Mouse (Mus musculus) A20 (cell line): ENCODE data around the gene Spsb1.

Experiments
- DNase-seq: peaks from one replicate; pipeline ENCODE4 v3.0.0-alpha.2; 2011; ENCODE audit warnings: low read depth, low spot score

The Spsb1 gene

DNA sequence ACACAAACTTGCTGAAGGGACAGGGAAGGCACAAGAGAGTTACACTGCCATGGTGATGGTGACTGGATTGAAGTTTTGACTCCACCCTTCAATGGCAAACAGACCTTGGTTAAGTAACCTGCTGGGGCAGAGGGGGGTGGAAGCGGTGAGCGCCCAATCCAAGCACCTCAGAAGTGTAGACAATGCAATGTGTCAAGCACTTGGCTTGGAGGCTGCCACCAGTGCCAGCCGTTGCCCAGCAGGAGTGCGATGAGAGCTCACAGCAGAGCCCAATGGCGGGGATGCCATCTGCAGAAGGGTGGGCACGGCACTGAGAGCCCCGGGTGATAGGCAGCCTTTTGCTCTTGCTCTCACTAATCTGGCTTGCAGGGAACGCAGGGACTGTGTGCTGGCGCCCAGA lies 2.6 kb downstream of the Spsb1 start:
- no peak for DNase-seq

DNA sequence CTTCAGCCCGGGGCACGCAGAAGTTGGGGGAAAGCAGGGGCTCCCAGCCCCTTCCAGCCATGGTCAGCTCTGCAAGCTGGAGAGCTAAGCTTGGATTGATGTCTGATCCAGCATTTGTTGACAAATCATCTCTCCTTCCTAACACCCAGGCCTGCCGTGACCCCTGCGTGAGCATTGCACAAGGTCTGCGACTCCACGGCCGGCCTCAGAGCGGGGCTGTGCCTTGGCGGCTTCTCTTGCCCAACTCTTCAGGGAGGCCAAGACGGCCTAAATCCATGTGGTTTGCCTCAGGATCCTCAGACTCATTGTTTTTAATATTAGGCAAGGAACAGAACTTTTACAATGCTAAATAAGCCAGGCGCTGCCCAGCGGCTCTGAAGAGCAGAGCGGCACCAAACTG lies 3.6 kb downstream of the Spsb1 start:
- no peak for DNase-seq

DNA sequence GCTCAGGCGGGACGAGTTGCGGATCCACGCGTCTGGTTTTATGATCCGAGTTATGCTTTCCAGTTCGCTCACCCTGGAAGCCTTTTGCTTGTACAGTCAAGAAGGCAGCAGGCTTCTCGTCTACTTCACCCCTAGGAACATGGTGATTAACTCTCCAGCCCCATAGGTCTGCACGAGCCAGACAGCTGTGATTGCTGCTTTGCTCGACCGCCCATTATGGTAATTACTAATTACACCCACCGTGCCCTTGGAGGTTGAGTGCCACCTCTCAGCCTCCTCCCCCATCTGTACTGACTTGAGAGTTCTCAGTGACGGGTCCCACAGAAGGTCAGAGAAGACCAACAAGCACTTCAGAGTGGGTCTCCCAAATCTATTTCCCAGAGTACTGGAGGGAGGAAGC lies 5.2 kb downstream of the Spsb1 start:
- no peak for DNase-seq

DNA sequence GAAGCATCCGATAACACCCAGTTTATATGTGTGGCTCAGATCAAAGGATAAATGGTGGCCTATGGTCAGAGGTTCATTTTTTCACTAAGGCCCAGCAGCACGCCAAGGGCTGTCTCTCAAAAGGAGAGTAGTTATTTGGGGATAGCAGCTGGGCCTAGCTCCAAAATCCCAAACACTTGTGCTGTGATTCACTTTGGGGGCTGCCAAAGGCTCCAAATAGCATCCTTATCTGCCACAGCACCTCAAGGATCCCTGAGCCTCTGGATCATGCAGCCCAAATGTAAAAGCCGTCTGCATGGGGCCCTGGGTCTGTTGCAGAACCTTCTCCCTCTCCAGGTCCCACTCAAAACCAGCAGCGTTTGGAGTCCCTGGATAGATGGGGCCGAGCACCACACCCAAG lies 6.7 kb downstream of the Spsb1 start:
- DNase-seq, result no peak

- DNase-seq, result no peak
Measured at GRCm38 (mm10) chr4:149947396-149947795, 7.4 kb downstream of the Spsb1 start.

GRCm38 (mm10) chr4:149945194-149945593 lies 9.6 kb downstream of the Spsb1 start:
- DNase-seq, result no peak

- no peak for DNase-seq
Measured at GRCm38 (mm10) chr4:149944214-149944613, 10.6 kb downstream of the Spsb1 start.

GRCm38 (mm10) chr4:149942831-149943741 lies 11.8 kb downstream of the Spsb1 start:
- DNase-seq, result no peak

DNA sequence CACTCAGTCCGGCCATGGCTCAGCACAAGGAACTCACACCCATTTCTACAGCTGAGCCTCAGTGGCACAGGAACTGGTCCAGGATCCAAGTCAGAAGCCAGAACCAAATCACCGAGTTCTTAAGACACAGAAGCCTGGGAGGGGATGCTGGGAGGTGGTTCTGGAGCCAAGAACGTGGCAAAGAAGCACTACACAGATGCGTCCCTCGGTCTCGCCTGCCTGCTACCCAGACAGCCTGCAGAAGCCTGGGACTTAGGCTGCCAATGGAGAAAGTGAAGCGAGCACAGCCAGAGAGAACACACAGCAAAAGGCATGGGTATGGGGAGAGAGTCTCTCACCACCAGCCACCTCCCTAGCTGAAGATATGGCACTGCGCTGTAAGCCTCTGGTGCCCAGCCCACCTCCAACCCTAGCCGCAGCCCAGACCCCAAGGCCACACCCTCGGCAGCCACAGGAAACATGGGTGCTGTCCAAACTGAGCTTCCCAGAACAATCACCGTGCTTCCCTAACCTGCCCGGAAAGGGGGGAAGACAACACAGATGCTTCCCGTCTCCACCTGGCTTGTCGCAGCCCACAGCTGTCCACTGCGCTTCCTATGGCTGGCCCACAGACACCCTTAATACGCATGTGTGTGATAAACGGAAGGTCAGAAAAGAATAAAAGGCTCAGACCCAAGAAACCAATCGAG lies 13.6 kb downstream of the Spsb1 start:
- no peak for DNase-seq

GRCm38 (mm10) chr4:149938701-149939100 lies 16.1 kb downstream of the Spsb1 start:
- DNase-seq, result no peak

DNA sequence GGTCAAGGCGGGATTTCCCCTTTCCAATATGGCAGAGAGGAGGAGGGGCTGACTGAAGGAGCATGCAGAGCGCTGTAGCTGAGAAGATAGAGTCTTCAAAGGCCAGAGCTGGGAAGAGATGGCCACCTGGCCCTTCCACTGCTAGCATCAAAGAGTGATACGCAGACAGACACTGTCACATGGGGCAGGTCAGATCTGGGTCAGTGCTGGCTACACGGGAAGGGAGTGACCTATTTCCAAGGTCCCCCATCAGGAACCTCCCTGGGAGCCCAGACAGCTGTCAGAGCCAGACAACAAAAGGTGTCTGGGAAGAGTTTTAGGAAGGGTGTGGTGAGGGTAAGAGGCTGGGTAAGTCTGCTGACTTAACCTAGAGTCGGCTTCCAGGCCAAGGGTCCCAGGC lies 17.9 kb downstream of the Spsb1 start:
- DNase-seq, result no peak

DNA sequence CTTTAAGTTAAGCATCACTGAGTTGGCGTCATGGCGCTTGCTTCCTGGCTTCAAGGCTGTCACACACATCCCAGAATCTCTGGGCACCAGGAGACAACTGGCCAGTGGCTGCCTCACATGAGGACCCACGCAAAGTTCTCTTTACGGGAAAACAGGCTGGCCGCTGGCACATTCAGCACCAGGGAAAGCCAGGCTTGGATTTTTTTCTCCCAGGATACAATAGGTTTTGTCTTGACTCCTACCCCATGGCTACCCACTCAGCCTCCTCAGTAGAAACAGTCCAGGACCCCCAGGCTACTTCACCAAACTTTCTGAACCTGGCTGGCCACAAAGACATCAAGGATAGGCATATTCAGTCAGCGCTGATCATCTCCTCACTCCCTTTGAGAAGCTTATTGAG lies 19.4 kb downstream of the Spsb1 start:
- no peak for DNase-seq

DNA sequence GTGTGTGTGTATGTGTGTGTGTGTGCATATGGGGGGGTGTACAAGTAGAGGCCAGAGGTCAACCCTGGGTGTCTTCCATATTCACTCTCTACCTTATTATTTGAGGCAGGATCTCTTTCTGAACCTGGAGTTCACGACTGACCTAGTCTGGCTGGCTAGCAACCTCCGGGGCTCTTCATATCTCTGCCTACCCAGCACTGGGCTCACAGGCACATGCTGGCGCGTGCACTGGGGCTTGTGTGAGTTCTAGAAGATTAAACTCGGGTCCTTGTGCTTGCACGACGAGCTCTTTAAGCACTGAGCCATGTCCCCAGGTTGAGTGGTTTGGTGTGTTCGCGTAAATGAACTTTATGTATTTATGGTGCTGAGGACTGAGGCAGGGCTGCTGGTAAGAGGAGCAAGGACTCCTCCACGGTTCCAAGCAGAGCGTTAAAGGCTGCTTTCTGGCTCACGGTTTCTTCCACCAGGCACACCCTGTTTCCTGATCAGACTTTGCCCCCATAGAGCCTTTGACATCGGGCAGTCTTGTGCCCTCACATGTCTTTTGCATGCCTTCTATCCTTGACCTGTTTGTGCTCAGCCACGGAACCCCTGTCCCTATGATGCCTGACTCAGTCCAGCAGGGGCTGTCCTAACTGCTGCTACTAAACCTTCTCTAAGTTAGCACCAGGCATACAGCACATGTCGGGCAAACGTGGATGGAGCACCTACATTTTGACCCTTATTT lies 21.2 kb downstream of the Spsb1 start:
- no peak for DNase-seq

DNA sequence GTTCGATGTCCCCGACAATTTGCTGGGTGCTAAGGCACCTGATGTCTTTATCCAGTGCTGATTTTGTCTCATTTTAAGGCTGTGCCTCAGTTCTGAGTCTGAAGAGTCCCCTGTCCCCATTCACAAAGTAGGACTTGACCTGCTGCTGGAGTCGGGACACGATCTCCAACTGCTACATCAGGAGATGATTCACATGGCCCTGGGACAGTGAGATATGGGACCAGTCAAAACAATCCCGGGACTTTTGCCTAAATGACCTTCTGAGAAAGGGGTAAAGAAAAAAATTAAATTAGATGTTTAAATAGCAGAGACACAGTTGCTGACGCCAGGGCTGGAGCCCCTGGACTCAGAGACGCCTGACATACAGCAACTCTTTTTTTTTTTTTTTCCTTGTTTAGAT lies 21.8 kb downstream of the Spsb1 start:
- DNase-seq, result no peak

- DNase-seq, result no peak
Measured at GRCm38 (mm10) chr4:149932108-149932815, 22.6 kb downstream of the Spsb1 start.

DNA sequence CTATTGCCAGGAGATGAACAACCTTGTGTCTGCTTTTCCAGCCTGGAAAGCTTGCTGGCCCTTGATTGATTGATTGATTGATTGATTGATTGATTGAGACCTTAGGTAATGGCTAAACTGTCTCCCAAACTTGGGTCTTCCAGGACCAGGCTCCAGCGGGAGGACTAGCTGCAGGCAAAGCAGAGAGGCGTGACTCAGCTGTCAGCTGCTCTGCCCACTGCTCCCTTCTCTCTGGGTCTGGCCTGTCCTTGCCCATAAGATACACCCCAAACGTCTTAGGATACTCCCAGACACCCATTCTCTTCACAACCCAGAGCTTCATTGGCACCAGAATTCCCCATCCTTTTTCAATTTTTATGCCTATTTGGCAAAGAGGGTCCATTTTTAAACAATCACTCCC lies 24.1 kb downstream of the Spsb1 start:
- no peak for DNase-seq

- no peak for DNase-seq
Measured at GRCm38 (mm10) chr4:149923014-149923413, 31.8 kb downstream of the Spsb1 start.

DNA sequence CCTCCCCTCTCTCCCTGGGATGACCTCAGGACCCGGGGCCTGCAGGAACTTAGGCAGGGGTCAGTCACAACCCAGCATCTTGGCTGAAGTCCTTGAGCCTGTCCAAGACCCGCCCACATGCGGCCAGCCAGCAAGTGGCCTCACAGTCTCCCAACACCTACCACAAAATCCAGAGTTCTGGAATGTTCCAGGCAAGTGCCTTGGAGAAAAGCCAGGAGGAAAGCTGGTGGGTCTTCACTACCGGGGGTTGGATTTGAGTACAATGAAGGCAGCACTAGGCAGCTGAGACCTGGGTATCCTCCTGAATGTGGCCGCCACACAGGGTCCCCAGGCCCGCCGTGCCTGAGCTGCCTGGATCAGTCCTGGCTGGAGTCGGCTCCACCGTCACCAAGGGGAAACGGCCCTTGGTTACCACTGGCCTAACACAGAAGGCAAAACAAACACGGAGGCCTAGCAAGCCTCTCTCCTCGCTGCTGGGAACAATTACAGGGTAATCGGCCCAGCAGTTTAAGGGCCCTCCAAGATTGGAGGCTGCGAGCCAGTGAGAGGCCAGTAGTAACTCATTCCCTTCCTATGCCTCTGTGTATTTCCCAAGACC lies 32.6 kb downstream of the Spsb1 start:
- DNase-seq, result no peak

GRCm38 (mm10) chr4:149920886-149921285 lies 34.0 kb downstream of the Spsb1 start:
- no peak for DNase-seq

GRCm38 (mm10) chr4:149918455-149919070 lies 36.3 kb downstream of the Spsb1 start:
- DNase-seq, result no peak

DNA sequence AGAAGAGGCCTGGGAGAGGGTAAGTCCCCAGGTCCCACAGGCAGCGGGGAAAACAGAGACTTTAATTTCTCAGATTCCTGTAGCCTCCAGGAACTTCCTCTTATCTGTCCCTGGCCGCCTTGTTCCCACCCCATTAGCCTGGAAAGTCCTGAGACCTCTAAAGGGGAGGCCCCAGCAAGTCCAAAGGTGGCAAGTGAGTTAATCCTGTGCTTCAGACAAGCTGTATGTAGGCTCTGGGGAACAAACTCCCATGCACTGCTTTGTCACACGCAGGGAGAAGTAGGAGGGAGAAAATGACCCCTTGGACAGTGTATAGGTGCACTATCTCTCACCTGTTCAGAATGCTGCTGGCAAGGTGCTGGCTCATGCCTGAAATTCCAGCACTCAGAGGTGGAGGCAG lies 38.0 kb downstream of the Spsb1 start:
- DNase-seq, result no peak
